Mouse (Mus musculus) liver, adult 2 months (tissue): Measurements from ENCODE around the gene Utf1.

ENCODE experiments used
- CTCF ChIP-seq: fragments of 200-500 bp; IDR thresholded peaks from 2 replicates; pipeline ENCODE4 v1.5.1; 2011; ENCODE audit warnings: low read depth, low read length, control low read depth
- POLR2A ChIP-seq: fragments of 200-500 bp; IDR thresholded peaks from 2 replicates; pipeline ENCODE4 v1.6.1; 2011; ENCODE audit warnings: low read length, control low read depth; ENCODE audit not compliant: insufficient read depth; ENCODE audit errors: extremely low read depth

DNA sequence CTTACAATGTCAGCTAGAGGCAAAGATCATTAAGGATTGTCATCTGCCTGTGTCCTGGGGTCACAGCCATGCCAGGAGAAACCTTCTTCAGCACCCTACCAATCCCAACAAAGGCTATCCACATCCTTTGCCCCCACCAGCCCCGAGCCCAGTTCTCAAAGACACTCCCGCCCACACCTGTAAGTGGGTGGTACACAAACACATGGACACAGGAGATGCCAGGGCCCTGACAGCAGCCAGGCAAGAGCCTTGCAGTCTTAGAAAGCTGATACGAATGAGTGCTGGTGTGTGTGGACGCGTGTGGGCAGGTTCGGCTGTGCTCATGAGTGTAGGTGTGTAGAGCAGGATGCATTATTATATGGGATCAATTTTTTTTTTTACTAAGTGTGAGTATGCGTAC lies 43.1 kb upstream of the Utf1 start:
- no peak for TF ChIP-seq CTCF
- no peak for TF ChIP-seq POLR2A
